Mouse (Mus musculus): ENCODE measurements around the gene Rfx5. TPM values are rescaled to one million over a fixed set of nuclear protein-coding genes. Genes with fewer than 3 reads are reported as not detected.
"Not testable (repeated sequence)": the region's sequence is repeated elsewhere in the genome, so short reads cannot be mapped to it uniquely, and the experiment has no call there.

Rfx5 gene
- total RNA-seq, 2 experiments from 2014 or later, result 7.0 to 8.7 TPM

DNA sequence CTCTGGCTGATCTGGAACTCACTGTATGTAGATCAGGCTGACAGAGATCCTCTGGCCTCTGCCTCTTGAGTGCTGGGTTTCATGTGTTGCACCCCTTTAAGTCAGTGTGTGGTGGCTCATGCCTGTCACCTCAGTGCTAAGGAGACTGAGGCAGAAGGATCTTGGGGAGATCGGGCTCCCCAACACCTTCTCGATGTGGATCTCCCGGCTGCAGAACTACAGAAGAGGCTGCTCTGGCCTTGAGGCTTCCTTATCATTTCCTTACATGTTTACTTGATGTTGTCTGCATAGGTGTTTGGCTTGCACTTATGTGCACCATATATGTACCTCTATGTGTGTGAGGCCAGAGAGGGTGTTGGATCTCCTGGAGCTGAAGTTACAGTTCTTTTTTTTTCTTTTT lies 19.3 kb upstream of the Rfx5 start:
- ATAC-seq (ENCODE audit: poor library complexity, severe bottlenecking), result not testable (repeated sequence)

GRCm38 (mm10) chr3:94935332-94935731 lies 18.5 kb upstream of the Rfx5 start:
- not testable (repeated sequence) for ATAC-seq (ENCODE audit: poor library complexity, severe bottlenecking)

DNA sequence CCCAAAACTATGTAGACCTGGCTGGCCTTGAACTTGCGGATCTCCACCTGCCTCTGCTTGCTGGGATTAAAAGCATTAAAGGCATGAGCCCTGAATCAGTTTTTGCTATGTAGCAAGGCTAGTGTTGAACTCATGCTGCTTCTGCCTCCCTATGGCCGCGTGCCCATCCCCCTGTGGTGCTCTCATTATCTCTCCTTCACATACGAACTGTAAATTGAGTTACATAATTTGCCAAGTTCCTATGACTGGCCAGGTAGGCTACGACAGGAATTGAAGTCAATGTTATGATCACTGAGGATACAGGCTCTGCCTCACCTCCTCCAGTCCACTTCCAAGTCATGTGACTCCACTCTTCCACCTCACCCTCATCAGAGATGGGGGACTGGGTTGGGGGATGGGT lies 17.7 kb upstream of the Rfx5 start:
- ATAC-seq (ENCODE audit: poor library complexity, severe bottlenecking), result not testable (repeated sequence)

GRCm38 (mm10) chr3:94937194-94937593 lies 16.7 kb upstream of the Rfx5 start:
- not testable (repeated sequence) for ATAC-seq (ENCODE audit: poor library complexity, severe bottlenecking)

- not testable (repeated sequence) for ATAC-seq (ENCODE audit: poor library complexity, severe bottlenecking)
Measured at GRCm38 (mm10) chr3:94940033-94940432, 13.8 kb upstream of the Rfx5 start.

GRCm38 (mm10) chr3:94942211-94942967 lies 11.5 kb upstream of the Rfx5 start:
- peak; percentile 52 for ATAC-seq (ENCODE audit: poor library complexity, severe bottlenecking)

DNA sequence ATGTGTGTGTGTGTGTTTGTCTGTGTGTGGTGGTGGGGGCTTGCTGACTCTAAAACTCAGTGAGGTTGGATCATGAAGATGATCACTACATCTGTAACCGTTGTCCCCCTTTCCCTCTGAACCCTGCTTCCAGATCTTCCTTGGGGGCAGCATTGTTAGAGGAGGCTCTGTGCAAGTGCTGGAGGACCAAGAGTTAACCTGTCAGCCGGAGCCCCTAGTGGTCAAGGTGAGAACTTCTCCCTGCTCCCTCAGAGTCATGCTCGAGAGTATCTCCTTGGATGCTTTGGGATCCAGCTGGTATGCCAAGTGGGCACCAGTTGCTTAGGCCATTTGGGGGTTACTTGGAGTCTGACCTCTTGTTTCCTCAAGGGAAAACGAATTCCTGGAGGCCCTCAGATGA lies 10.2 kb upstream of the Rfx5 start:
- ATAC-seq (ENCODE audit: poor library complexity, severe bottlenecking), result peak; percentile 71

DNA sequence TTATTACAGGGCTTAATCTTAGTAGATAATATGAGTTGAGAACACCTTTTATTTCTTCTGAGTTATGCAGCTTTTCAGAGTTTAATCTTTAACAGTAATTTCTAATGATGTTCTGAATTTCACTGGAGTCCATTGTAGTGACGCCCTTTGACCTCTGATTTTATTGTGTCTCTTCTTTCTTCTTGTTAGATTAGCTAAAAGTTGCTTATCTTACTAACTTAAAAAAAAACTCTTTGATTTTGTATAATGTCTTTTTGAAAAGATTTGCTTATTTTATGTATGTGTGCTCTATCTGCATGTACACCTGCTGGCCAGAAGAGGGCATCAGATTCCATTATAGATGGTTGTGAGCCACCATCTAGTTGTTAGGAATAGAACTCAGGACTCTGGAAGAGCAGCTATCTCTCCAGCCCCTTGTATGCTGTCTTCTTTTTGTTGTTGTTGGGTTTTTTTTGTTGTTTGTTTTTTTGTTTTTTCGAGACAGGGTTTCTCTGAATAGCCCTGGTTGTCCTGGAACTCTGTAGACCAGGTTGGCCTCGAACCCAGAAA lies 5.7 kb upstream of the Rfx5 start:
- 0 out of 2 replicates have a peak, but pooled peaks have one; percentile 28 for ATAC-seq (ENCODE audit: poor library complexity, severe bottlenecking)

GRCm38 (mm10) chr3:94949645-94950044 lies 4.2 kb upstream of the Rfx5 start:
- no peak for ATAC-seq (ENCODE audit: poor library complexity, severe bottlenecking)

DNA sequence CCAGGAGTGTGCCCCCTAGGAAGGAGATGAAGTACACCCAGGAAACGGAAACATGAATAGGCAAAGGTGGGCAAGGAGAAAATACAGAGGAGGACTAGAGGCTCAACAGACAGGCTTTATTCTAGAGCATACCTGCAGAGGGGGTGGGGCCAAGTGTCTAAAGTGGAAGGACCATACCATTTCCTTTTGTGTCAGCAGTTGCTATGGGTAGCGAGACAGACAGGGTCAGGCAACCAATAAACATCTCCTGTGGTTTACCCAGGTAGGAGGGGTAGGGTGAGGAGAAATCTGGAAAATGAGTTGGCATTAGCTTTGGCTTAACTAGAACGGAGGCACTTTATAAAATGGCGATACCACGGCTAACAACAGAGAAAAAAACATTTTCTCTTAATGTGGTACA lies 1.1 kb upstream of the Rfx5 start:
- peak; percentile 47 for ATAC-seq (ENCODE audit: poor library complexity, severe bottlenecking)

DNA sequence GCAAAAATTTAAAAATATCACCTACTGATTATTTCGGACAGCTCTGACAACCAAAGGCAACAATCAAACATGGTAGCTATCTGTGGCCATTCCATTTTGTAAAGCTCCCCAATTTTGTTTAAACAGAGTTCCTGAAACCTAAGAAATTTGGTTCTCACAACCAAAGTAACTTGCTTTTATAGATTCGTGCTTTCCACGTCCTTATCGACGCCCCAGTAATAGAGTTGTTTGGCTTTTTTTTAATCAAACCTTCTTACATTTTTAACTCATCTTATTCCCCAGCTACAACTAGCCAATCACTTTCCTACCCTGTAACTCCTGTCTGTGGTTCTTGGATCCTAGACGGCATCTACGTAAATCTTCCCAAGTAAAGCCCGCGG lies 501 bp upstream of the Rfx5 start:
- ATAC-seq (ENCODE audit: poor library complexity, severe bottlenecking), result no peak

DNA sequence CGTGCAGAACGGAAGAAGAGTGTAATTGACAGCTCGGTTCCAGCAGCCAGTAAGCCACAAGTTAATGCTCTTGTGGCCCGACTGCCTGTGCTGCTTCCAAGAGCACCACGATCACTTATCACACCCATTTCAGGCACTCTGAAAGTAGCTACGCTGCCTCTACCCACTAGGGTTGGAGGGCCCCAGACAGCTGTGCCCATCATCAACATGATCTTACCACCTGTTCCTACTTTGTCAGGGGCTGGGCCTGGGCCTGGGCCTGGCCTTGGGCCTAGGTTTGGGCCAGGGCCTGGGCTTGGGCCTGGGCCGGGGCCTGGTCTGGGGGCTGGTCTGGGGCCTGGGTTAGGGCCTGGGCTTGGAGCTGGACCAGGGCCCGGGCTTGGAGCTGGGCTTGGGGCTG lies 4.4 kb downstream of the Rfx5 start:
- ATAC-seq (ENCODE audit: poor library complexity, severe bottlenecking), result no peak

DNA sequence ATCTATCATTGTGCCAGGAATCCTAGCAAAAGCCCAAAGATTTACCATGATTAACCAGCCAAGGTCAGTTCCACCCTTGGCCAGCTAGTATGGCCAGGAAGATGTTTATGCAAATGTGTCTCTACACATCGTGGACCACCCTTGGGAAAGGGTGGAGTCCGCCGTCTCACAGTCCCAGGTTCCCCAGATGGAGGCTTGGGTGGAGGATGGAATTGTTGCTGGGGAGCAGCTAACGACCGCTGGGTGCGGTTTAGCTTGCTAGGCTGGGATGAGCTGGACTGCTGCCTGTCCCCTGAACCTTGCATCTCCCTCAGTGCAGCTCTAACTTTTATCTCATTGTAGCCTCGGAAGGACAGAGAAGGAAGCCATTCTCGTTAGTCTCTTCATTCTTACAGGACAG lies 6.0 kb downstream of the Rfx5 start:
- ATAC-seq (ENCODE audit: poor library complexity, severe bottlenecking), result no peak

DNA sequence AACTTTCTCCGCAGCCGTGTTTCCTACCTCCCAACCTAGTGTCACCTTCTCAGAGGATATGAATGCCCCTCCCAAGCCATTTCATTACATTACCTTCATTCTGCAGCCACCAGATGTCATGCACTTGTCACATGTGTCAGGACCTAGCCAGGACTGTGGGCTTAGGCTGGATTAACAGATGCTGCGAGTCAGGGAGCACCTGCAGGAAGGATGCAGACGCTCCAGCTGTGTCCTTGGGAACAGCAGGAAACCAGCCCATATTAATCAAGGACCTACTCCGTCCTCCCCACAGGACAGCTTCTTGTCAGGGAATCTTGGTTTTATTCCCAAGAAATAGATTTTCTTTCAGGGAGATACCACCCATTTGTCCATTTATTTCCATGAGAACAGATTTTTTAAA lies 6.4 kb downstream of the Rfx5 start:
- ATAC-seq (ENCODE audit: poor library complexity, severe bottlenecking), result no peak

DNA sequence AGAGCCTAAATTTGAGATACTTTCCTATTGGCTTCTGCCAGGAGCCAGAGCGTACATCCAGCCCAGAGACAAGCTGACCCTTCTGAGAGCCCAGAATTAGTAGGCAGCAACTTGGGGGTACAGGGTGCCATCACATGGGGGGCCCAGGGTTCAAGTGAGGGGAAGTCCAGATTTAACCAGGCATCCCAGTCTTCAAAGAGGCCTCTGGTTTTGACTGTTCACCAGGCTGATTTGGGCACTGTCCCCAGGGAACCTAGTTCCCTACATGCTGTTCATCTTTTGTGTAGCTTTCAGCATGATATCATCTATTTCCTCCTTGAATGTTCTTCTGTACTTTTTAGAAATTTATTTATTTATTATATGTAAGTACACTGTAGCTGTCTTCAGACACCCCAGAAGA lies 11.1 kb downstream of the Rfx5 start:
- ATAC-seq (ENCODE audit: poor library complexity, severe bottlenecking), result no peak

- ATAC-seq (ENCODE audit: poor library complexity, severe bottlenecking), result no peak
Measured at GRCm38 (mm10) chr3:94965878-94966277, 12.0 kb downstream of the Rfx5 start.

DNA sequence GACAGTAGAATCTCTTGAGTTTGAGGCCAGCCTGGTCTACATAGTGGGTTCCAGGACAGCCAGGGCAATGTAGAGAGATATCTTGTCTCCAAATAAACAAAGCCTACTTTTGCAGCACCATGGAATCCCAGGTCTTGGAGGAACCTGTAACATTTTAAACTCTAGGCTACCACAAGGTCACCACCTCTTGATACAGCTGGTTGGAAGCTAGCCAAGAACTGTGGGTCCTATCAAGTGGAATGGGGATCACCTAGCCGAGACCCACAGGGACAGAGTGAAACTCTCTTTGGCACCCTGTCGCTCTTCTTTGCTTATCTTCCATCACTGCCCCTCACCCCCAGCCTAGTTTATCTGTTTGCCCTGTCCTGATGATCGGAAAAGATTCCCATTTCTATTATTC lies 18.7 kb downstream of the Rfx5 start:
- no peak for ATAC-seq (ENCODE audit: poor library complexity, severe bottlenecking)

GRCm38 (mm10) chr3:94973620-94974019 lies 19.7 kb downstream of the Rfx5 start:
- ATAC-seq (ENCODE audit: poor library complexity, severe bottlenecking), result no peak

DNA sequence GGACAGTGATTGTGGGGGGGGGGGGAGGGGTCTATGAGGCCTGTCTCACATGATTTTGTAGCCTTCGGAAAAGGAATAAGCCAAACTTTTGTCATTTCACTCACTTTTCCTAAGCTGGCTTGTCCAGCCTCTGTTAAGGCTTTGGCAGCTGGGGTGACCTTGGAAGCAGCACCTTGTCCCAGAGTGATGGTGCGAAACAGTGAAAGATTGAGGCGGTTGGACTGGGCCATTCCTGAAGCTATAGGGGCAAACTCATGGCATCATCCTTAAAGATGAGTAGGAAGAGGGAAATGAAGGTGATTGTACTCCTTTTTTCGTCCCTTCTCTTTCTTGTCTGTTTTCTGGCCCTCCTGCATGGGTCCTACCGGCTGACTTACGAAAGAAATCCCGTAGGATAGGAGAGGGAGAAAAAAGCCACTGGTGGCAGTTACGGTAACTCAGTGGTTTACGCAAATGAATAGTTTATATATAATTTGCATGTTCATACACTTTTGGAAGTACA lies 20.2 kb downstream of the Rfx5 start:
- peak; percentile 4; the same call in 1 of the 2 replicates for ATAC-seq (ENCODE audit: poor library complexity, severe bottlenecking)

DNA sequence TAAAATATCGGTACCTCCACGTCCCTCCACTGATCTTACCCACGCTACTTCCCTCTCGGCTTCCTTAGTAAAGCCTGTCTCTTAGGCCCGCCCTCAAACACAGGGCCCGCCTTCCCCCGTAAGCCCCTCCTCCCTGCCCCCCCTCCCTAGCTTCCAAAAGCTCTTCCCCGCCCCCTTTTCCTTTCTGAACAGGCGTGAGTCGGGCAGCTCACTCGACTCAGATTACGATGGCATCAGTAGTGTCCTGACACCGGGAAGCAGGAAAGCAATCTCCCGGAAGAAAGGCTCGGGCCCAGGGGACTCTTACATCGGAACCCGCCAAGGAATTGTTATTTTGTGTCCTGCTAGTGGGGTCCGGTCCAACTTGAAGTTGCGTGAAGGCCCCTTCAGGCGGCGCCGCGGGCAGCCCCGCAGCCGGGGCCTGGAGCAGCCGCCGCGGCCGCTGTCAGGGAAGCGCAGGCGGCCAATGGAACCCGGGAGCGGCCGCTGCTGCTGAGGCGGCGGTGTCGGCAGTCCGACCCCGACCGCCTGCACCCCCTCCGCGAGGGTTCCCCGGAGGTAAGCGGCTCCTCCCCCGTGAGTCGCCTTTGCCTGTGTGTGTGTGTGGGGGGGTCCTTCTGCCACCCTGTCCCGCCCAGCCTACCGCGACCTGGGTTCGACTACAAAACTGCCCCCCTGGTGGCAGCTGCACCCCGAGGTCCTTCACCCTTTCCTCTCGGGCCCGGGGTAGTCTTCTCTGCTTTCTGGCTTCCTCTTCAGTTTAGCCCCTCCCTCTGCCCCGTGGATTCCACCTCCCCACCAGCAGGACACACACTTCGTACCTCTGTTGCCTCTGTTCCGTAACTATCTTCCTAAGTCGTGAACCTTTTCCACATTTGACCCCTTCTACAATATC lies 20.9 kb downstream of the Rfx5 start, which contains the start of gene Pi4kb:
Gene Pi4kb, plus strand, starts transcription at position 204 of the 895 bp plus-strand sequence.
- ATAC-seq (ENCODE audit: poor library complexity, severe bottlenecking), result peak; percentile 94

- no peak for ATAC-seq (ENCODE audit: poor library complexity, severe bottlenecking)
Measured at GRCm38 (mm10) chr3:94984312-94984711, 30.4 kb downstream of the Rfx5 start.
